8 mouse cellular contexts compared by ENCODE assay signal in genomic region chr9:37489446-37490120, GRCm38 (mm10). TPM values are rescaled to one million over a fixed set of nuclear protein-coding genes. Genes with fewer than 3 reads are reported as not detected.
DNase-seq lines count a peak whose midpoint lies in the region; ATAC-seq and TF ChIP-seq lines count a peak whose summit lies in the region.

No protein-coding gene starts in this region.

- peak; percentile 24; the same call in 1 of the 2 replicates for TF ChIP-seq CTCF in stomach, postnatal 0 days (IDR thresholded peaks at IDR 0.05; ENCODE audit: low read depth)

- peak overlapping the region; percentile 96 for H3K9ac ChIP-seq in embryonic facial prominence, embryonic 14.5 days (ENCODE audit: low read depth, low read length)
- peak overlapping the region; percentile 94 for H3K9ac ChIP-seq in kidney, embryonic 14.5 days (ENCODE audit: low read depth, low read length)
- H3K9ac ChIP-seq in liver, embryonic 15.5 days: peak overlapping the region; percentile 82
- peak overlapping the region; percentile 97 for H3K9ac ChIP-seq in neural tube, embryonic 11.5 days (ENCODE audit: low read length)
- H3K9ac ChIP-seq in stomach, postnatal 0 days (ENCODE audit: low read length): peak overlapping the region; percentile 92

- ATAC-seq in embryonic facial prominence, embryonic 14.5 days (ENCODE audit: low read depth): peak; percentile 76
- peak; percentile 83 for ATAC-seq in kidney, embryonic 14.5 days (ENCODE audit: low FRiP score, low TSS enrichment)
- ATAC-seq in liver, embryonic 15.5 days (ENCODE audit: insufficient read depth): peak; percentile 55
- peak; percentile 81 for ATAC-seq in neural tube, embryonic 11.5 days (ENCODE audit: insufficient read depth, low FRiP score, low TSS enrichment)
- peak; percentile 70 for ATAC-seq in stomach, postnatal 0 days (ENCODE audit: low FRiP score, low TSS enrichment)

- peak overlapping the region; percentile 96 for H3K4me2 ChIP-seq in embryonic facial prominence, embryonic 14.5 days (ENCODE audit: low read depth, low read length)
- peak overlapping the region; percentile 55 for H3K4me2 ChIP-seq in kidney, embryonic 14.5 days (replicated peaks; ENCODE audit: low read depth, low read length)
- H3K4me2 ChIP-seq in liver, embryonic 15.5 days: peak overlapping the region; percentile 97
- peak overlapping the region; percentile 87 for H3K4me2 ChIP-seq in neural tube, embryonic 11.5 days (ENCODE audit: low read depth)
- peak overlapping the region; percentile 92 for H3K4me2 ChIP-seq in stomach, postnatal 0 days (replicated peaks; ENCODE audit: low read depth)

- H3K4me1 ChIP-seq in embryonic facial prominence, embryonic 14.5 days (ENCODE audit: control insufficient read depth, insufficient read depth, low read length): peaks cover 4% of the 10 kb centered on the region
- H3K4me1 ChIP-seq in heart, embryonic 10.5 days: peaks cover 19% of the 10 kb centered on the region
- peaks cover 11% of the 10 kb centered on the region for H3K4me1 ChIP-seq in kidney, embryonic 14.5 days (ENCODE audit: control insufficient read depth, insufficient read depth, low read length)
- H3K4me1 ChIP-seq in liver, embryonic 15.5 days (replicated peaks): peaks cover 29% of the 10 kb centered on the region
- H3K4me1 ChIP-seq in neural tube, embryonic 11.5 days (ENCODE audit: control insufficient read depth, insufficient read depth, low read length): peaks cover 11% of the 10 kb centered on the region; the same call in 1 of the 2 replicates
- no peaks in the 10 kb centered on the region for H3K4me1 ChIP-seq in stomach, postnatal 0 days (replicated peaks; ENCODE audit: control insufficient read depth, insufficient read depth)

- H3K27ac ChIP-seq in embryonic facial prominence, embryonic 14.5 days (replicated peaks; ENCODE audit: low read depth, low read length): peak overlapping the region; percentile 98
- H3K27ac ChIP-seq in heart, embryonic 10.5 days: peak overlapping the region; percentile 99
- H3K27ac ChIP-seq in kidney, embryonic 14.5 days (ENCODE audit: low read depth, low read length): peak overlapping the region; percentile 99
- peak overlapping the region; percentile 94 for H3K27ac ChIP-seq in liver, embryonic 15.5 days (replicated peaks)
- peak overlapping the region; percentile 95 for H3K27ac ChIP-seq in neural tube, embryonic 11.5 days (ENCODE audit: low read depth, low read length)
- peak overlapping the region; percentile 100 for H3K27ac ChIP-seq in stomach, postnatal 0 days (replicated peaks)

- peak overlapping the region; percentile 99 for H3K4me3 ChIP-seq in embryonic facial prominence, embryonic 14.5 days (ENCODE audit: low read depth, low read length)
- H3K4me3 ChIP-seq in heart, embryonic 10.5 days: peak overlapping the region; percentile 99
- peak overlapping the region; percentile 97 for H3K4me3 ChIP-seq in kidney, embryonic 14.5 days (ENCODE audit: low read length)
- peak overlapping the region; percentile 93 for H3K4me3 ChIP-seq in liver, embryonic 15.5 days (replicated peaks)
- H3K4me3 ChIP-seq in neural tube, embryonic 11.5 days (ENCODE audit: low read depth, low read length): peak overlapping the region; percentile 99
- peak overlapping the region; percentile 100 for H3K4me3 ChIP-seq in stomach, postnatal 0 days (ENCODE audit: low read depth, low read length)

- no peaks in the 10 kb centered on the region for H3K27me3 ChIP-seq in embryonic facial prominence, embryonic 14.5 days (replicated peaks; ENCODE audit: control insufficient read depth, insufficient read depth, low read length)
- no peaks in the 10 kb centered on the region for H3K27me3 ChIP-seq in heart, embryonic 10.5 days (ENCODE audit: insufficient read depth, poor library complexity, severe bottlenecking)
- H3K27me3 ChIP-seq in kidney, embryonic 14.5 days (ENCODE audit: control insufficient read depth, insufficient read depth, low read length): no peaks in the 10 kb centered on the region
- no peaks in the 10 kb centered on the region for H3K27me3 ChIP-seq in liver, embryonic 15.5 days
- no peaks in the 10 kb centered on the region for H3K27me3 ChIP-seq in neural tube, embryonic 11.5 days (ENCODE audit: control insufficient read depth, insufficient read depth, low read length)
- H3K27me3 ChIP-seq in stomach, postnatal 0 days (ENCODE audit: control insufficient read depth, insufficient read depth, low read length): no peaks in the 10 kb centered on the region

- no peaks in the 10 kb centered on the region for H3K9me3 ChIP-seq in embryonic facial prominence, embryonic 14.5 days (ENCODE audit: control insufficient read depth, low read length)
- H3K9me3 ChIP-seq in heart, embryonic 10.5 days: no peaks in the 10 kb centered on the region
- H3K9me3 ChIP-seq in kidney, embryonic 14.5 days (ENCODE audit: control insufficient read depth, low read length): no peaks in the 10 kb centered on the region
- H3K9me3 ChIP-seq in liver, embryonic 15.5 days (replicated peaks): no peaks in the 10 kb centered on the region
- H3K9me3 ChIP-seq in neural tube, embryonic 11.5 days (ENCODE audit: control insufficient read depth, low read length): no peaks in the 10 kb centered on the region
- no peaks in the 10 kb centered on the region for H3K9me3 ChIP-seq in stomach, postnatal 0 days (ENCODE audit: control insufficient read depth, low read length)

- 1% methylated on average over 39 of the region's 75 CpGs for WGBS in embryonic facial prominence, embryonic 14.5 days
- 0% methylated on average over 73 of the region's 75 CpGs for WGBS in heart, embryonic 10.5 days
- under 1% methylated on average over 56 of the region's 75 CpGs for WGBS in kidney, embryonic 14.5 days
- under 1% methylated on average over 73 of the region's 75 CpGs for WGBS in liver, embryonic 15.5 days (ENCODE audit: insufficient replicate concordance)
- under 1% methylated on average over 61 of the region's 75 CpGs for WGBS in neural tube, embryonic 11.5 days
- WGBS in stomach, postnatal 0 days: under 1% methylated on average over 50 of the region's 75 CpGs

- 0 out of 2 replicates have a peak, but pooled peaks cover 6% of the 10 kb centered on the region for H3K36me3 ChIP-seq in embryonic facial prominence, embryonic 14.5 days (ENCODE audit: control insufficient read depth, insufficient read depth, low read length)
- H3K36me3 ChIP-seq in heart, embryonic 10.5 days: peaks cover 13% of the 10 kb centered on the region
- peaks cover 3% of the 10 kb centered on the region; the same call in 1 of the 2 replicates for H3K36me3 ChIP-seq in kidney, embryonic 14.5 days (ENCODE audit: control insufficient read depth, insufficient read depth, low read length)
- no peaks in the 10 kb centered on the region for H3K36me3 ChIP-seq in liver, embryonic 15.5 days (replicated peaks)
- H3K36me3 ChIP-seq in neural tube, embryonic 11.5 days (ENCODE audit: control insufficient read depth, insufficient read depth, low read length): no peaks in the 10 kb centered on the region
- H3K36me3 ChIP-seq in stomach, postnatal 0 days (ENCODE audit: control insufficient read depth, insufficient read depth, low read length): no peaks in the 10 kb centered on the region

- TF ChIP-seq EP300 in stomach, postnatal 0 days (optimal IDR thresholded peaks at IDR 0.05): no peak

- peak; percentile 67 for DNase-seq in CD4-positive helper T cell, adult 2 months (ENCODE audit: low read depth, low spot score)
- peak; percentile 14 to 24 for DNase-seq in adrenal gland, postnatal 4 days (ENCODE audit: low spot score in 2 of 2)
- peak; percentile 89 for DNase-seq in embryonic facial prominence, embryonic 14.5 days (ENCODE audit: low spot score)
- DNase-seq in heart, embryonic 10.5 days (ENCODE audit: low spot score): peak; percentile 86
- peak; percentile 70 for DNase-seq in neural tube, embryonic 11.5 days (ENCODE audit: low spot score)
- DNase-seq in stomach, postnatal 0 days (ENCODE audit: low spot score): peak; percentile 57

RNA-seq across cellular contexts. Expression of gene Msantd2, which starts 0.5 kb away (rescaled TPM):
- 10 to 100 TPM; 31.3 to 33.2 TPM for total RNA-seq in adrenal gland, postnatal 4 days (2021)
- 24.9 and 25.0 TPM in 2 replicates for polyA plus RNA-seq in embryonic facial prominence, embryonic 14.5 days (2014; fragmentation: Nextera tagmentation; extraction: Ambion mirVana)
- polyA plus RNA-seq in heart, embryonic 10.5 days (2016; fragmentation: Nextera tagmentation; extraction: Ambion mirVana): 17.9 and 23.8 TPM in 2 replicates
- polyA plus RNA-seq in kidney, embryonic 14.5 days (2014; fragmentation: Nextera tagmentation; extraction: Ambion mirVana): 28.5 and 33.2 TPM in 2 replicates
- polyA plus RNA-seq in liver, embryonic 15.5 days (2015; fragmentation: Nextera tagmentation; extraction: Ambion mirVana): 3.6 and 5.0 TPM in 2 replicates
- 35.4 and 39.9 TPM in 2 replicates for polyA plus RNA-seq in neural tube, embryonic 11.5 days (2014; fragmentation: Nextera tagmentation; extraction: Ambion mirVana)
- polyA plus RNA-seq in stomach, postnatal 0 days (2015; fragmentation: Nextera tagmentation; extraction: Ambion mirVana): 7.5 TPM in 2 replicates

RNA-seq across cellular contexts. Expression of gene Esam, which starts 38.3 kb away (rescaled TPM):
- total RNA-seq in adrenal gland, postnatal 4 days (2021): 10 to 100 TPM; 51.7 to 55.5 TPM
- 52.0 and 54.0 TPM in 2 replicates for polyA plus RNA-seq in embryonic facial prominence, embryonic 14.5 days (2014; fragmentation: Nextera tagmentation; extraction: Ambion mirVana)
- polyA plus RNA-seq in heart, embryonic 10.5 days (2016; fragmentation: Nextera tagmentation; extraction: Ambion mirVana): 43.7 and 52.2 TPM in 2 replicates
- polyA plus RNA-seq in kidney, embryonic 14.5 days (2014; fragmentation: Nextera tagmentation; extraction: Ambion mirVana): 49.7 and 61.8 TPM in 2 replicates
- 14.5 and 17.9 TPM in 2 replicates for polyA plus RNA-seq in liver, embryonic 15.5 days (2015; fragmentation: Nextera tagmentation; extraction: Ambion mirVana)
- polyA plus RNA-seq in neural tube, embryonic 11.5 days (2014; fragmentation: Nextera tagmentation; extraction: Ambion mirVana): 33.1 and 35.7 TPM in 2 replicates
- 28.2 and 30.5 TPM in 2 replicates for polyA plus RNA-seq in stomach, postnatal 0 days (2015; fragmentation: Nextera tagmentation; extraction: Ambion mirVana)

RNA-seq across cellular contexts. Expression of gene Vsig2, which starts 49.5 kb away (rescaled TPM):
- 1 to 10 TPM; 5.8 to 7.3 TPM for total RNA-seq in adrenal gland, postnatal 4 days (2021)
- 1.2 and 1.5 TPM in 2 replicates for polyA plus RNA-seq in embryonic facial prominence, embryonic 14.5 days (2014; fragmentation: Nextera tagmentation; extraction: Ambion mirVana)
- polyA plus RNA-seq in heart, embryonic 10.5 days (2016; fragmentation: Nextera tagmentation; extraction: Ambion mirVana): 0.75 and 0.77 TPM in 2 replicates
- 1.1 and 1.3 TPM in 2 replicates for polyA plus RNA-seq in kidney, embryonic 14.5 days (2014; fragmentation: Nextera tagmentation; extraction: Ambion mirVana)
- 0.29 and 0.32 TPM in 2 replicates for polyA plus RNA-seq in liver, embryonic 15.5 days (2015; fragmentation: Nextera tagmentation; extraction: Ambion mirVana)
- 0.38 TPM in 1 of 2 replicates, not detected in the other for polyA plus RNA-seq in neural tube, embryonic 11.5 days (2014; fragmentation: Nextera tagmentation; extraction: Ambion mirVana)
- polyA plus RNA-seq in stomach, postnatal 0 days (2015; fragmentation: Nextera tagmentation; extraction: Ambion mirVana): 350 and 369 TPM in 2 replicates

RNA-seq across cellular contexts. Expression of gene Robo3, which starts 56.5 kb away (rescaled TPM):
- 1 to 10 TPM in 1 of 2 experiments, under 1 TPM in 1; 0.56 to 1.0 TPM for total RNA-seq in adrenal gland, postnatal 4 days (2021)
- polyA plus RNA-seq in embryonic facial prominence, embryonic 14.5 days (2014; fragmentation: Nextera tagmentation; extraction: Ambion mirVana): 0.08 and 0.15 TPM in 2 replicates
- 0.06 and 0.10 TPM in 2 replicates for polyA plus RNA-seq in heart, embryonic 10.5 days (2016; fragmentation: Nextera tagmentation; extraction: Ambion mirVana)
- 0.09 and 0.11 TPM in 2 replicates for polyA plus RNA-seq in kidney, embryonic 14.5 days (2014; fragmentation: Nextera tagmentation; extraction: Ambion mirVana)
- 0.07 and 0.21 TPM in 2 replicates for polyA plus RNA-seq in liver, embryonic 15.5 days (2015; fragmentation: Nextera tagmentation; extraction: Ambion mirVana)
- 85.4 and 89.9 TPM in 2 replicates for polyA plus RNA-seq in neural tube, embryonic 11.5 days (2014; fragmentation: Nextera tagmentation; extraction: Ambion mirVana)
- polyA plus RNA-seq in stomach, postnatal 0 days (2015; fragmentation: Nextera tagmentation; extraction: Ambion mirVana): 0.02 and 0.11 TPM in 2 replicates

Comparison
In these comparisons a context has a peak if more than half of its experiments do, and no peak if none do; other contexts are left out.
1. Peak in every context shown above with its lines: DNase-seq, ATAC-seq, H3K4me3 ChIP-seq and H3K27ac ChIP-seq.
2. DNase-seq: peak in every context shown above with its lines; median percentile 89 in embryonic facial prominence, embryonic 14.5 days; 86 in heart, embryonic 10.5 days; 70 in neural tube, embryonic 11.5 days; 67 in CD4-positive helper T cell, adult 2 months; 57 in stomach, postnatal 0 days; 19 in adrenal gland, postnatal 4 days.
3. RNA of gene Vsig2, which starts 49.5 kb away (polyA plus RNA-seq): 350 to 369 TPM in stomach, postnatal 0 days; 1.2 to 1.5 TPM in embryonic facial prominence, embryonic 14.5 days, 1.1 to 1.3 TPM in kidney, embryonic 14.5 days, 0.75 to 0.77 TPM in heart, embryonic 10.5 days, 0.29 to 0.32 TPM in liver, embryonic 15.5 days and 0.38 TPM in neural tube, embryonic 11.5 days; every median in the first group is over 100 times any median in the second.